8 mouse cellular contexts compared by ENCODE assay signal in genomic region chr4:59765385-59766005, GRCm38 (mm10). TPM values are rescaled to one million over a fixed set of nuclear protein-coding genes. Genes with fewer than 3 reads are reported as not detected.
DNase-seq lines count a peak whose midpoint lies in the region; ATAC-seq and TF ChIP-seq lines count a peak whose summit lies in the region.

No protein-coding gene starts in this region.

- no peaks in the 10 kb centered on the region for H3K9me3 ChIP-seq in E14TG2a.4 (ENCODE audit: low read length)
- no peaks in the 10 kb centered on the region for H3K9me3 ChIP-seq in hindbrain, embryonic 11.5 days (ENCODE audit: control insufficient read depth, low read length)

- peak overlapping the region; percentile 41 for H3K4me3 ChIP-seq in E14TG2a.4 (replicated peaks; ENCODE audit: low read length)
- no peak overlapping the region for H3K4me3 ChIP-seq in brown adipose tissue, adult 24 weeks (ENCODE audit: insufficient read depth, low read depth, low read length)
- H3K4me3 ChIP-seq in hindbrain, embryonic 11.5 days (ENCODE audit: low read depth, low read length): no peak overlapping the region

- TF ChIP-seq CTCF in E14TG2a.4 (conservative IDR thresholded peaks at IDR 0.05; ENCODE audit: low read length): no peak

- DNase-seq in hindbrain, embryonic 11.5 days (ENCODE audit: low spot score): peak; percentile 42
- peak; percentile 42 for DNase-seq in lung, postnatal 25 days (ENCODE audit: low spot score)
- DNase-seq in cerebellum, postnatal 10 days: no peak
- no peak for DNase-seq in left cerebral cortex, postnatal 14 days (ENCODE audit: low spot score in 2 of 2)
- no peak for DNase-seq in left cerebral cortex, postnatal 4 days

- 0 out of 2 replicates have a peak, but pooled peaks have one; percentile 42 for ATAC-seq in hindbrain, embryonic 11.5 days (ENCODE audit: low FRiP score)
- no peak for ATAC-seq in megakaryocyte, adult 5-6 weeks (ENCODE audit: poor library complexity, severe bottlenecking)

- peaks cover 26% of the 10 kb centered on the region for H3K4me1 ChIP-seq in E14TG2a.4 (replicated peaks; ENCODE audit: low read depth, low read length)
- peaks cover 4% of the 10 kb centered on the region for H3K4me1 ChIP-seq in brown adipose tissue, adult 24 weeks (ENCODE audit: control insufficient read depth, insufficient read depth, insufficient read length, low read length)
- no peaks in the 10 kb centered on the region for H3K4me1 ChIP-seq in hindbrain, embryonic 11.5 days (replicated peaks; ENCODE audit: control insufficient read depth, insufficient read depth, low read length)

- intact Hi-C loops in left cerebral cortex, postnatal 14 days (cut with DNase I): no loop called here
- intact Hi-C loops in left cerebral cortex, postnatal 4 days (cut with DNase I): no loop called here

- 39% methylated on average over 7 of the region's 7 CpGs for WGBS in hindbrain, embryonic 11.5 days

- H3K36me3 ChIP-seq in E14TG2a.4 (ENCODE audit: insufficient read depth, low read length): peaks cover 22% of the 10 kb centered on the region
- H3K36me3 ChIP-seq in hindbrain, embryonic 11.5 days (ENCODE audit: control insufficient read depth, insufficient read depth, low read length): no peaks in the 10 kb centered on the region

- H3K9ac ChIP-seq in hindbrain, embryonic 11.5 days (ENCODE audit: low read depth, low read length): no peak overlapping the region

- H3K27me3 ChIP-seq in E14TG2a.4 (ENCODE audit: insufficient read depth, low read length): no peaks in the 10 kb centered on the region
- no peaks in the 10 kb centered on the region for H3K27me3 ChIP-seq in hindbrain, embryonic 11.5 days (ENCODE audit: control insufficient read depth, insufficient read depth, low read length)

- H3K4me2 ChIP-seq in hindbrain, embryonic 11.5 days (replicated peaks; ENCODE audit: low read depth, low read length): no peak overlapping the region

- H3K27ac ChIP-seq in brown adipose tissue, adult 24 weeks (replicated peaks; ENCODE audit: low read depth, low read length): 0 out of 2 replicates have a peak overlapping the region, but pooled peaks have one; percentile 11
- H3K27ac ChIP-seq in hindbrain, embryonic 11.5 days (ENCODE audit: low read depth, low read length): 0 out of 2 replicates have a peak overlapping the region, but pooled peaks have one; percentile 9

RNA-seq across cellular contexts. Expression of gene Inip, which starts 35.9 kb away (rescaled TPM):
- polyA plus RNA-seq in brown adipose tissue, adult 24 weeks (2012; ENCODE audit: insufficient read depth, insufficient read length, missing spikeins): 8.4 and 11.5 TPM in 2 replicates
- 94.3 and 105 TPM in 2 replicates for polyA plus RNA-seq in hindbrain, embryonic 11.5 days (2014; fragmentation: Nextera tagmentation; extraction: Ambion mirVana)
- 10 to 100 TPM; 24.2 to 24.6 TPM for total RNA-seq in left cerebral cortex, postnatal 14 days (2021)
- total RNA-seq in left cerebral cortex, postnatal 4 days (2021): 10 to 100 TPM; 22.3 to 22.4 TPM
- total RNA-seq in megakaryocyte, adult 5-6 weeks (2015): 41.6 and 49.0 TPM in 2 replicates
- total RNA-seq in megakaryocyte, adult 5-6 weeks (2017): 47.3 and 52.7 TPM in 2 replicates

RNA-seq across cellular contexts. Expression of gene Snx30, which starts 40.1 kb away (rescaled TPM):
- polyA plus RNA-seq in brown adipose tissue, adult 24 weeks (2012; ENCODE audit: insufficient read depth, insufficient read length, missing spikeins): 1.0 and 2.5 TPM in 2 replicates
- polyA plus RNA-seq in hindbrain, embryonic 11.5 days (2014; fragmentation: Nextera tagmentation; extraction: Ambion mirVana): 13.4 and 19.1 TPM in 2 replicates
- total RNA-seq in left cerebral cortex, postnatal 14 days (2021): 10 to 100 TPM; 40.4 to 41.3 TPM
- 10 to 100 TPM; 32.0 to 38.0 TPM for total RNA-seq in left cerebral cortex, postnatal 4 days (2021)
- 16.8 and 17.9 TPM in 2 replicates for total RNA-seq in megakaryocyte, adult 5-6 weeks (2015)
- 28.2 and 29.7 TPM in 2 replicates for total RNA-seq in megakaryocyte, adult 5-6 weeks (2017)

Comparison
In these comparisons a context has a peak if more than half of its experiments do, and no peak if none do; other contexts are left out.
1. DNase-seq: peak in hindbrain, embryonic 11.5 days (single experiment) and lung, postnatal 25 days (single experiment); none in cerebellum, postnatal 10 days (0 of 2), left cerebral cortex, postnatal 14 days (0 of 2) and left cerebral cortex, postnatal 4 days (single experiment).